Mouse (Mus musculus) left cerebral cortex, postnatal 25 days (tissue): Measurements from ENCODE around the gene Fchsd2. TPM values are rescaled to one million over a fixed set of nuclear protein-coding genes. Genes with fewer than 3 reads are reported as not detected.
A peak's percentile ranks its signal among the peaks of the same experiment; 100 is the strongest.

Source experiments
- DNase-seq, 2 experiments: peaks; one replicate each; pipeline ENCODE4 v3.0.0; 2022; ENCODE audit warnings: low spot score in 2 of 2, mixed read lengths in 1 of 2
- intact Hi-C: fragments of 180-260 bp; cut with DNase I; formaldehyde crosslinking; loops from one replicate; pipeline ENCODE4 v1.15.1; 2025
- total RNA-seq, 2 experiments: library from RNA; stranded (reverse); gene quantifications; 2 replicates each; pipeline ENCODE4 v1.2.3; 2021

Fchsd2 gene
- total RNA-seq, 2 experiments from 2014 or later, result 38.8 to 43.9 TPM

DNA sequence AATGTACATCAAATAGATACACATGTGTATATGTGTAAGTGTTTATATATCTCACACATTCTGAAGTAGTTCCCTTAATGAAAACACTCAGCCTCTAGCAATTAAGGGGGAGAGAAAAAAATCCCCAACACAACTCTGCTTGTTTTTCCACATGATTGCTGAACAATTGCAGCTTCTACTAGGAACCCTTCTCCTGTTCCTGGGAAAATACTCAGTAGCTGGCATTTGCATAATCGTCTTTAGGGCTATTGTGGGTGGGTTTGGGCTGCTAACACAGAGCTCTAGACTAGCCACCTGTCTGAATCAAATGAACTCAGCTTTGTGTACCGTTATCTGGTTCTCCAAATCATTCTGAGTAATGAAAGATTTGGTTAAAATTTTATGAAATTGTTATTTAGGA, 67.6 kb downstream of the Fchsd2 start:
- peak; percentile 14 to 38 for DNase-seq
- intact Hi-C loops, result no loop called here

DNA sequence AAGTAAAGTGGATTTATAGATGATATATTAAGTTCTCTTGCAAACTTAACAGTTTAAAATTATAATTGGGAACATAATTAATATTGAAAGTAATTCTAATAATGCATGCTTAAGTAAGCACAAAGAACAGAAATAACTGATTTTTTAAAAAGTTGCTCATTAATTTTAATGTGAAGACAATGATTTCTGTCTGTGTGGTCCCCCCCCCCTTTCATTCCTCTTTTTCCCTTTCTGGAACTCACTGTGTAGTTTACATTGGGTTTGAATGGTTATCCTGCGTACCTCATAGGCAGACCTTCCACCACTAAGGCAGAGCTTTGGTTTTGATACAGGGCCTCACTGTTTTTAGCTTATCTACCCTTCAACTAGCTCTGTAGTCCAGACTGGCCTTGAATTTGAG, 70.1 kb downstream of the Fchsd2 start:
- DNase-seq, result no peak

DNA sequence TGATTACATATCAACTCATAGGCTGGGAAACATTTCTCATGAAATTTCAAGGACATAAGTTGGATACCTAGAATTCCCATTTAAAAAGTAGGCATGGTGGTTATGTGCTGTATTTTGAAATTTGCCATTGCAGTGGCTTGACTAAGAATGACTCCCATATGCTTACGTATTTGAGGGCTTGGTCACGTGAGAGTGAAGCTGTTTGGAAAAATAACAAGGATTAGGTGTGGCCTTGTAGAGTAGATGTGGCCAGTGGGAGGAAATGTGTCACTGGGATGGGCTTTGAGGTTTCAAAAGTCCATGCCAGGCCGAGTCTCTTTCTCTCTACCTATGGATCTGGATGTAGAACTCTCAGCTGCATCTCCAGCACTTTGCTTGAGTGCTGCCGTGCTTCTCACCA, 71.2 kb downstream of the Fchsd2 start:
- intact Hi-C loops, result no loop called here
- DNase-seq, result no peak

More for the DNA sequence above, 70.1 kb downstream of the Fchsd2 start:
- intact Hi-C loops, result no loop called here

DNA sequence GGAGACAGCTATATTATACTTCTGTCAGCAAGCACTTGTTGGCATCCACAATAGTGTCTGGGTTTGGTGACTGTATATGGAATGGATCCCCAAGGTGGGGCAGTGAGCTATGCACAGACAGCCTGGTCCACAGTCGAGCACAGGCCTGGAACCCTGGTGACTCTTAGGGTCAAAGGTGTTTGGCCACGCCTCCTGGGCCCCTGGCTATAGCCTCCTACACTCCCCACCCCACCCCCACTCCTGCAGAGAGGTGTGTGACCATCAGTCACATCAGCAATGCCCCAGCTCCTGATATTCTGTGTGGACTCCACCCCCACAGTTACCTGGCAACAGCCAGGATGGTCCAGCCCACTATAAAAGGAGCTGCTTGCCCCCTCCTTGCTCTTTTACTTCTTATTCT, 73.9 kb downstream of the Fchsd2 start:
- DNase-seq, result no peak
- intact Hi-C loops, result no loop called here

DNA sequence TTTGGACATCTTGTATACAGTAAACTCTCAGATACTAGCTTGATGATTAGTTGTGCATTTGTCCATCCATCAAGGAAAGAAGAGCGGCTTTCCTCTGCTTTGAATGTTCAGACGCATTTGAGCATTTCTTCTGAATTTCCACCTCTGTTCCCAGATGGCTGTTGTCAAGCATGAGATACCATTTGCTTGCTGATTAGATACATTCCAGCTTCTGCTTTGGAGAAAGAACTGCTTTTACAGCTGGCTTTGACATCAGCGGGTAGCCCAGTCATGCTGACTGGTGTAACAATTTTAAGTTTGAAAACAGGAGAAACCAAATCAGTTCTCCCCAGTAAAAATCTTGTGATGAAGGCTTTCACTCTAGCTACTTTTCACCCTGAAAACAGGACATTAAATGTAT, 77.8 kb downstream of the Fchsd2 start:
- intact Hi-C loops, result no loop called here

DNA sequence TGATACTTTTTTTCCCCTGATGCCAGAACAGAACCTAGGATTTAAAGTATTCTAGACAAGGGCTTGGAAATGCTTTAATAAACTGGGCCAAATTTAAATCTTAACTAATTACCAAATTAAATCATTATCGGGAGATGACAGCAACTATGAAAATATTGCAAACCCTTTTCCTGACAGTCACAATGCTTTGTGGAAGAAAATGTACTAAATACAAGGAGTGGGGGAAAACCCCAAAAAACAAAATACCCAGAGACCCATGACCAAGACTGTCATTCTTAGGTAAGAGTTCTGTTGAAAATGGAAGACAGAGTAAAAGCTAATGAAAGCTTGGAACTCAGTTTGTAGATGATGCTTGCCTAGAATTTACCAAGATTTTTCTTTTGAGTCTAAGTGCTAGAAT, 78.3 kb downstream of the Fchsd2 start:
- DNase-seq, result no peak
- intact Hi-C loops, result no loop called here

More for the DNA sequence above, 77.8 kb downstream of the Fchsd2 start:
- DNase-seq, result peak in 1 of 2 experiments; percentile 28

DNA sequence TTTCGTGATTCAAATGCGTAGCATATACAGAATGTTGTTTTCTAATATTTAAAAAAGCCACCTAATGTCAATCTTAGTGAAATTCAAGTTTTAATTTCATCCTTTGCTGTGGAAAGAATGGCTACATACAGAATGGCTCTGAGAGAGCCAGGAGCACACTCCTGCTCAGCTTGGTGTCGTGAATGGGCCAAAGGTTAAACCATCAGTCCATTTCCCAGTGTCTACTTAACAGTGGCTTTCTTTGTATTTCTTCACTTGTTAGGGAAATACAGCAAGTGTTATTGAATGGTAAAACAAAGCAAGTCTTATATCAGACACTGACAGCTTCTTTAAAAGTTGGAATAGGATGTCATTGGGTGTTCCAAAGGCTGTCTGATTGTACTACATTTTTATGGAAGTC, 80.7 kb downstream of the Fchsd2 start:
- intact Hi-C loops, result no loop called here
- DNase-seq, result no peak

DNA sequence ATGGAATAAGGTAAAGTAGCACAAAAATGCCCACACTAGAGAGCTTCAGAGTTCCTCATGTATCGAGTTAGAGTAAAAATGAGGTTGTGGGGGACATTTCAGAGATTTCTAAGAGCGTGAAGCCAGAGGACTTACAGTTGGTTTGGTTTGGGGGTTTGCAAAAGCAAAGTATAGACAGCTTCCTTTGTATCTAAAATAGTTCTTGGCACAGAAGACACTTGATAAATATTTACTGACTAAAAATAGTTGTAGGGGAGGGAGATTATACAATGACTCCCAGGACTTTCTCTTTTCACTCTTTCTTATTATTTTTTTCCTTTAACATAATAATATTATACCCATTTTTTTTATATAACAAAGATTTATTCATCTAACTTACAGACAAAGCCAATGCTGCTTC, 86.1 kb downstream of the Fchsd2 start:
- intact Hi-C loops, result no loop called here
- DNase-seq, result no peak

DNA sequence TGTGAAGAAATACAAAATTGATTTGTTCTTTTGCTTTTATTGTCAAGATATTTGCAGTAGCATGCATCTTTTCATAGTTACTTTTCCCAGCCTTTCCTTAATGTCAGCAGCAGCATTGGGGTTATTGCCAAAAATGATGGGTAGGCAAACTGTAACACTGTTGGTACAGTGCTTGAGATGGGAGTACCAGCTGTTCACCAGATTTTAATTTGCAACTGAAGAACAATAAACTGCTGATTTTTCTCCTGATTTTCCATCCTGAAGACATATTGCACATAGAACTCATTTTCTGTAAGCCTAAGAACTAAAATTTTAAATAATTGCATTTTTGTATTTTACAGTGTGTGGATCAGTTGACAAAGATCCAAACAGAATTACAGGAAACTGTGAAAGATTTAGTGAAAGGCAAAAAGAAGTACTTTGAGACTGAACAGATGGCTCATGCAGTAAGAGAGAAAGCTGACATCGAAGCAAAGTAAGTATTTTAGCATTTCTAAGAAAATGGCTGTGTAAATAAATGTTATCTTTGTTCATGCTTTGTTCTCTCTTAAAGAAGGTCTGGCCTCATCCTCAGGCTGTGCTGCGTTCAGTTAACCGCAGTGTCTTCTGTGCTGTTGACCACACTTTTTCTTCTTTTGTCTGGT, 98.8 kb downstream of the Fchsd2 start:
- intact Hi-C loops, result no loop called here
- DNase-seq, result peak in 1 of 2 experiments; percentile 45

DNA sequence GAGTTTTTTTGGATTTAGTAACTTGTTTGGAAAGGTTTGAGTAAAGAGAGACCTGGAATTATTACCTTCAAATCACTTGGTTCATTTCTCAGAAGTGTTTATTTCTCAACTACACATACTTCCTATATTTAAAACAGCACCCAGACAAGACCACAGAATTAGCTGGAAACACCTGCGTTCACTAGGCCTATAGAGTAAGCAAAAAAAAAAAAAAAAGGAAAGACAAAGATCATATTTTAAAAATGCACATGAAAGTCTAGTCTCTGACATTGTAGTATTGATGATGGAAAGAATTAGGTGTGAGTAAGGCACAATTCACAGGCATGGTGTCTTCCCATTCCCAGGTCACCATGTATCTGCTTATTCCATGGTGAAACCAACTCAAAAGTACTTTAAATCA, 118.2 kb downstream of the Fchsd2 start:
- no peak for DNase-seq
- intact Hi-C loops, result no loop called here

DNA sequence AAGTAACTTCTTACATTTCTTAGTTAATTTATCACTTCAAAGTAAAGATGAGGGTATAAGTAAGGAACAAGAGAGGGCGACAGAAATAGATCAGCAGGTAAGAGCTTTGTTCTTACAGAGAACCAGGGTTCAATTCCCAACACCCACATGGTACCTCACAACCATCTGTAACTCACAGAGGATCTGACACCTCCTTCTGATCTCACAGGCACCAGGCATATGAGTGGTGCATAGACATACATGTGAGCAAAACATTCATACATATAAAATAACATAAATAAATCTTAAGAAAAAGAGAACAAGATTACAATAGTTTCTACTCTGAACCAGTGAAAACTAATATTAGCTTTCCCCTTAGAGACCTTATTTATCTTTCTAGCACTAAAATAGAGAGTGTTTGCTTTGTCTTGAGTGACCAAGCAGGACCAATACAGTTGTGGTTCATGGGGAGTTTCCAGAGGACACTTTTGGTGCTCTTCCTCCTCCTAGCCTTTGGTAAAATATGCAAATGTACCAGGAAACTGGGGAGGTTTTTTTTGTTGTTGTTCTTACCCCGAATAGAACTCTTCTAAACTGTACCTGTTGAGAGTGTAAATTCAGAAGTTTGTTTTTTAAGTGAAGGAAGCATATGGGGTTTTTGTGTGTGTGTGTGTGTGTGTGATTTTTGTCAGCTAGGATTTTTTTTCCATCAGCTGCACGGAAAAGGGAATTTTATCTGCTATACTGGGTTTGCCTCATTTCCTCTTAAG, 121.0 kb downstream of the Fchsd2 start:
- intact Hi-C loops, result no loop called here

DNA sequence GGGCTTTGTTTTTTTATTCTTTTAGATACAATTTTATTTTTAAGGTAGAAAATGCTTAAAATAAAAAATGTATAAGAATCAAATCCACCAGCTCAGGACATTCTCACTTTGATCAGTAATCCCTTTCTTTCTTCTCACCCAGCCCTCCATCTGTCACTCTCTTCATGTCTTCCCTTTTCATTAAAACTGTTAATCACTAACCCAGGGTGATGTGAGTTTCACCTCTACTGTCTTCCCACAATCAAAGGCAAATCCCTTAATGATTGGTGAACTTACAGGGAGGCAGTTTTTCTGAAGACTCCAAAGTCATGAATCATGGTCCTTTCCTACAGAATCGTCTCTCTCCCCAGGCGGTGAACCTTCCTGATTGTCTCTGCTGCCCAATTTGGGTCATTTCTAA, 124.1 kb downstream of the Fchsd2 start:
- no peak for DNase-seq
- intact Hi-C loops, result no loop called here

More for the DNA sequence above, 121.0 kb downstream of the Fchsd2 start:
- no peak for DNase-seq

DNA sequence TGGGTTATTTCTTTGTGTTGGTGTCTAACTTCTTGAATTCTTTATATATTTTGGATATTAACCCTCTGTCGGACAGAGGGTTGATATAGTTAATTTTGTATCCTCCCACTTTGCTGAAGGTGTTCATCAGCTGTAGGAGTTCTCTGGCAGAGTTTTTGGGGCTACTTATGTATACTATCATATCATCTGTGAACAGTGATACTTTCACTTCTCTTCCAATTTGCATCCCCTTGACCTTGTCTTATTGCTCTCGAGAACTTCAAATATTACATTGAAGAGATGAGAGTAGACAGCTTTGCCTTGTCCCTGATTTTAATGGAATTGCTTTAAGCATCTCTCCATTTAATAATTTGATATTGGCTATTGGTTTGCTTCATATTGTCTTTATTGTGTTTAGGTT, 130.8 kb downstream of the Fchsd2 start:
- intact Hi-C loops, result no loop called here
- no peak for DNase-seq

DNA sequence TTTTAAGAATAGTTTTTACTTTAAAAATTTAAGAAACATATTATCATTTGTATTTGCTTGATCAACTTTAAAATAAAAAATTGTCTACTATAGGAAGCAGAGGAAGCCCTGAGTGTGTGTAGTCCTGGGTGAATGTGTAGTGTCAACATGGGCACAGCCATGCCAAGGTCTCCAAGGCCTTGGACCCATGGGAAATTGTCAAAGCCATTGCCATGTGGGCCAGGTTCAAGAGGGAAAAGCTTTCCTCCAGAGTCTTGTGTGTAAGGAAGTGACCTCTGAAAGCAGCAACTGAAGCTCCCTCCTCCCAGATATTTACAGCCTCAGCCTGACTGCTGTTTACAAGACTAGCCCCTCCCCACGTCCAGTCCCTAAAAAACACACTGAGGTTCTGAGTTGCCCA, 136.7 kb downstream of the Fchsd2 start:
- DNase-seq, result no peak
- intact Hi-C loops, result no loop called here

DNA sequence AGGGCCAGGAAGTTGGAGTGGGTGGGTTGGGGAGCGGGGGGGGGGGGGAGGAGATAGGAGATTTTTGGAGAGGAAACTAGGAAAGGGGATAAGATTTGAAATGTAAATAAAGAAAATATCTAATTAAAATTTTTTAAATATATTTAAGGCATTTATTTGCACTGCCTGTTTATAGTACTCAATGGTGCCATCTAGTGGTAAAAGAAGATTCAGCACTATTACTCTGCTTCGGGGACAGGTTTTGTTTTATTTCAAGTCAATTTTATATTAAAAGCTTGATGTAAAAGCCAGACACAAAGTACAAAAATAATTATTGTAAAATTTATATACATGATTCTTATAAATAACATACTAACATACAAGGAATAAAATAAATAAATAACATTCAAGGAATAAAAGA, 138.8 kb downstream of the Fchsd2 start:
- DNase-seq, result peak in 1 of 2 experiments; percentile 49
- intact Hi-C loops, result no loop called here

DNA sequence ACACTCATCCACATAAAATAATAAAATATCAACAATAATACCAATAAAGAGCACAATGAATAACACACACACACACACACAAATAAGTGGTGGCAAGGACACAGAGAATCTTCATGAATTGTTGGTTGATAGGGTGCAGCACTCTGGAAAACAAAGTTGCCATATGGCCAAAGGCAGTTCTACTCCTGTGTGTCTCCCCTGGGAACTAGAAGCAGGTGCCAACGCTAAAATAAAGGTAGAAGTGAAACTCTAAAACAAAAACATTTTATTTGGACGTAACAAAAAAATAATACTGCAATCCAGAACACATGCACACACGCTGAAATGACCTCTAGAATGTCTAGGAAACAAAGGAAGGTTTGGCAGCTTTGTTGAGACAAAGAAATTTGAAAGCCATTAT, 140.1 kb downstream of the Fchsd2 start:
- DNase-seq, result no peak
- intact Hi-C loops, result no loop called here

DNA sequence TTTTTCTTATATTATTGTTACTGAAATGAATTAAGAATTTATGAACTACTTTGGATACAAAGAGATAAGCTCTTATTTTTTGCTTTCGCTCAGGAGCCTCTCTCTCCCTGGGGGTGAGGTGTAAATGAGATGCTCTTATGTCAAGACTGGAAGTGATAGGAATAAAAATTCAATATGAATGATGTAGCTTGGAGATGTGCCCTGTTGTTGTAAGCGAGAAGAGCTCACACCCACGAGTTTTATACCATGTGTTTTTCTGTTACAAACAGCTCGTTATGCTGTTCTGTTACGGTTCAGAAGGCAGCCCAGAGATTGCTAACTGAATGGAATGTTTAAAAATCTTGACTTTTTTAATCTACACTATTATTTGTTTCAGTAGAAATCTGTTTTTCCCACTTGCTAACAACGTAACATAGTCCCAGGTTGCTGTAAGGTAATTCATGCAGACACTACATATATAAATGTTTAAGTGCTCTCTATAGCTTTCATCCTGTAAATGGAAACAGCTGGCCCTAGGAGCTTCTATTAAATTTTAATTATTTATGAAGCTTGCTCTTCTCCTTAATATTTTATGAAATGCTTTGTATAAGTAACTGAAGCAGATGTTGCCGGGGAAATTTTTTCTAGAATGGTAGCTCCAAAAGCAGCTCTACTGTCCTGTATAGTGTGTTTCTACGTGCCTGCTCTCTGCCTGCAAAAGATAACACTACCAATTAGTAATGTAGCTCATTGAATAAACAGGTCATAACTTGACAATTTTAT, 144.2 kb downstream of the Fchsd2 start:
- DNase-seq, result peak; percentile 16 to 31
- intact Hi-C loops, result no loop called here

DNA sequence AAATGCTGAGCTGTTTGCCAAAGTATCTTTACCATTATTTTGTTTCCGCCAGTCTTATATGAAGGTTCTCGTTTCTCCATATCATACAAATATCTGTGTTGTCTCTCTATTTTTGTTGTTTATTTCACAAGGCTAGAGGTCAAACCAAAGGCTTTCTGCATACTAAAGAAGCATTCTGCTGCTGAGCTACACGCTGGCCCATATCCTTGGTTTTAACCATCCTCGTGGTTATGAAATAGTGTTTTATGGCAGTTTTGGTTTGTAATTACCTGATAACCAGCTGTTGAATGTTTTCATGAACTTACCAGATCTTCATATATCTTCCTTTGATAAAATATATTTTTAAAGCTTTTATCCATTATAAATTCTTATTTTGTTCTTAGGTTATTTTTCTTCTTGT, 156.1 kb downstream of the Fchsd2 start:
- intact Hi-C loops, result no loop called here
- no peak for DNase-seq

DNA sequence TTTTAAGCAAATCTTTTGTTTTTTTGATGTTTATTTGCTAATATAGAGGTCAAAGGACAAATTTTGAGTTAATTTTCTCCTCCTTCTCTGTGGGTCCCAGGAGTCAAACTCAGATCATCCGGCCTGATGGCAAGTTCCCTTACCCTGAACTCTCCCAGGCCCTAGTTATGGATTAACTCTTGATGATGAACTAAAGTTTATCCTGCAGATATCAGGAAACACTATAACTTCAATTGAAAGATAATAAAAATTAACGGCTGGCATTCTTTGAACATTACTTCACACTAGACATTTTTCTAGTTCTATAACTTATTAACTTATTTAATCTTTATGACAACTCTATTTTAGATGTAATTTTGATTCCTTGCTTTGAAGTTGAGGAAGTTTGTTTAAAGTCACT, 156.5 kb downstream of the Fchsd2 start:
- intact Hi-C loops, result no loop called here
- DNase-seq, result no peak

DNA sequence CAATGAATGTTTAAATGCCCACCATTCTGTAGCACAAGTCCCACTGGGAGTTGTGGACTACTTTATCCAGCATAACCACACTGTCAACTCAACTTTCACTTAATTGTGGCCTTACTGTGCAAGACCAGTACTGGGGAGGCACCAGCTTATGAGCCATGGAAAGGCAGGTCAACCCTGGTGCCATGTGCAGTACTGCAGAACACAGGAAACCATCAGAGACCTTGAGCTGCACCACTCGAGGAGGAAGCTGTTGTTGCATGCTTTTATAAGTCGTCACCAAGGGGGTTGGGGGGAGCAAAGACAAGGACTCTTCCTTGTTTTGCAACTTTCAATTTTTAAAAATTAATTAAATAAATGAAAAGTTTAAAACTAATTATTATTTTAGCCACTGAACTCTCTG, 160.4 kb downstream of the Fchsd2 start:
- intact Hi-C loops, result no loop called here
- no peak for DNase-seq

DNA sequence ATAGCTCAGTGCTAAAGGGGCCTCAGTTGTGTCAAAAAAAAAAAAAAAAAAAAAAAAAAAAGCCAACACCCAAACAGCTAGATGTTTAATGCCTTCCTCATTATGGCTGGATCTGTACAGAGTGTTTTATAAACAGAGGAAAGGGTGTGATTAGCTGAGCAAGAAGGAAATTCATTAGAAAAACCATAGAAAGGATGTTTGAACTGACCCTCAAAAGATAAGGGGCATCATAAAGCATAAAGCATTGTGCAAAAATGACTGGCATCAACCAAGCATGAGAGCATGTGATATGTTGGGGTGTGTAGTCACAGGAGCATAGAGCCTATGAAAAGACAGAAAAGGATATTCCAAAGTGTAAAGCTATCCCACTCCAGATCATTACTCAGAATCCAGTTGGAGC, 165.8 kb downstream of the Fchsd2 start:
- no peak for DNase-seq
- intact Hi-C loops, result no loop called here
